Mouse (Mus musculus): ENCODE measurements at regions not wholly inside any gene's neighbourhood (a gene's known extent, or its start where the extent isn't known, plus 50 kb on each side); places are given as distances from the start of the nearest gene placed in this dataset.
A peak's percentile ranks its signal among the peaks of the same experiment; 100 is the strongest.

GRCm38 (mm10) chr3:38579781-38580180 lies 95.1 kb upstream of the Ankrd50 start:
- DNase-seq (ENCODE audit: low spot score) = no peak

- no peak for DNase-seq (ENCODE audit: low spot score)
Measured at GRCm38 (mm10) chr3:38577890-38578628, 93.4 kb upstream of the Ankrd50 start.

GRCm38 (mm10) chr3:38573594-38573993 lies 89.0 kb upstream of the Ankrd50 start:
- DNase-seq (ENCODE audit: low spot score) = no peak

- DNase-seq (ENCODE audit: low spot score) = no peak
Measured at GRCm38 (mm10) chr3:38572159-38572558, 87.5 kb upstream of the Ankrd50 start.

GRCm38 (mm10) chr3:38571224-38571623 lies 86.6 kb upstream of the Ankrd50 start:
- DNase-seq (ENCODE audit: low spot score) = no peak

GRCm38 (mm10) chr3:38569001-38569400 lies 84.4 kb upstream of the Ankrd50 start:
- DNase-seq (ENCODE audit: low spot score) = peak; percentile 28

GRCm38 (mm10) chr3:38568596-38568975 lies 83.9 kb upstream of the Ankrd50 start:
- DNase-seq (ENCODE audit: low spot score) = no peak

GRCm38 (mm10) chr3:38567946-38568595 lies 83.4 kb upstream of the Ankrd50 start:
- no peak for DNase-seq (ENCODE audit: low spot score)

GRCm38 (mm10) chr3:38566576-38566975 lies 81.9 kb upstream of the Ankrd50 start:
- no peak for DNase-seq (ENCODE audit: low spot score)

- DNase-seq (ENCODE audit: low spot score) = no peak
Measured at GRCm38 (mm10) chr3:38564844-38565243, 80.2 kb upstream of the Ankrd50 start.

GRCm38 (mm10) chr3:38564364-38564763 lies 79.7 kb upstream of the Ankrd50 start:
- DNase-seq (ENCODE audit: low spot score) = no peak

- no peak for DNase-seq (ENCODE audit: low spot score)
Measured at GRCm38 (mm10) chr3:38561186-38561585, 76.5 kb upstream of the Ankrd50 start.

GRCm38 (mm10) chr3:38555939-38556338 lies 71.3 kb upstream of the Ankrd50 start:
- no peak for DNase-seq (ENCODE audit: low spot score)

- DNase-seq (ENCODE audit: low spot score) = no peak
Measured at GRCm38 (mm10) chr3:38553470-38554043, 68.9 kb upstream of the Ankrd50 start.

GRCm38 (mm10) chr3:38547032-38547431 lies 62.4 kb upstream of the Ankrd50 start:
- no peak for DNase-seq (ENCODE audit: low spot score)

- DNase-seq (ENCODE audit: low spot score) = no peak
Measured at GRCm38 (mm10) chr3:38545501-38545896, 60.9 kb upstream of the Ankrd50 start.

- DNase-seq (ENCODE audit: low spot score) = no peak
Measured at GRCm38 (mm10) chr3:38544718-38545500, 60.3 kb upstream of the Ankrd50 start.

GRCm38 (mm10) chr3:38543816-38544215 lies 59.2 kb upstream of the Ankrd50 start:
- no peak for DNase-seq (ENCODE audit: low spot score)

- DNase-seq (ENCODE audit: low spot score) = no peak
Measured at GRCm38 (mm10) chr3:38541296-38541695, 56.7 kb upstream of the Ankrd50 start.

GRCm38 (mm10) chr3:38538309-38538708 lies 53.7 kb upstream of the Ankrd50 start:
- no peak for DNase-seq (ENCODE audit: low spot score)

- no peak for DNase-seq (ENCODE audit: low spot score)
Measured at GRCm38 (mm10) chr3:38537770-38538169, 53.1 kb upstream of the Ankrd50 start.
